Mouse (Mus musculus) midbrain, embryonic 14.5 days (tissue): ENCODE data around the gene Cyp1a2. TPM values are rescaled to one million over a fixed set of nuclear protein-coding genes. Genes with fewer than 3 reads are reported as not detected.

Experiments used
- ATAC-seq: fragments of 200-750 bp; cut with Nextera tagmentation; 2 replicates; pipeline ENCODE4 v1.8.0; 2017; ENCODE audit warnings: moderate number of reproducible peaks, moderate library complexity; ENCODE audit not compliant: low FRiP score, low TSS enrichment
- DNase-seq: peaks from one replicate; pipeline ENCODE4 v3.0.0-alpha.2; 2015
- H3K27ac ChIP-seq: fragments of 300-500 bp; sonication (generic); replicated peaks from 2 replicates; pipeline ENCODE4 v1.5.1; 2014; ENCODE audit warnings: mild to moderate bottlenecking, low read depth, low read length, moderate library complexity
- H3K27me3 ChIP-seq: fragments of 300-500 bp; sonication (generic); 2 replicates; pipeline ENCODE4 v1.6.1; 2014; ENCODE audit warnings: low read length, control low read depth, mixed read lengths; ENCODE audit not compliant: control insufficient read depth, insufficient read depth
- H3K36me3 ChIP-seq: fragments of 300-500 bp; sonication (generic); 2 replicates; pipeline ENCODE4 v1.6.1; 2014; ENCODE audit warnings: low read length, control low read depth; ENCODE audit not compliant: control insufficient read depth, insufficient read depth
- H3K4me1 ChIP-seq: fragments of 300-500 bp; sonication (generic); 2 replicates; pipeline ENCODE4 v1.6.1; 2014; ENCODE audit warnings: mild to moderate bottlenecking, antibody characterized with exemption, low read length, control low read depth; ENCODE audit not compliant: control insufficient read depth, insufficient read depth
- H3K4me2 ChIP-seq: fragments of 300-500 bp; sonication (generic); 2 replicates; pipeline ENCODE4 v1.6.1; 2014; ENCODE audit warnings: mild to moderate bottlenecking, low read length, moderate library complexity
- H3K4me3 ChIP-seq: fragments of 300-500 bp; sonication (generic); replicated peaks from 2 replicates; pipeline ENCODE4 v1.5.1; 2014; ENCODE audit warnings: low read depth, low read length
- H3K9ac ChIP-seq: fragments of 300-500 bp; sonication (generic); replicated peaks from 2 replicates; pipeline ENCODE4 v1.6.1; 2014; ENCODE audit warnings: mild to moderate bottlenecking, low read length, moderate library complexity
- H3K9me3 ChIP-seq: fragments of 300-500 bp; sonication (generic); 2 replicates; pipeline ENCODE4 v1.6.1; 2016; ENCODE audit warnings: low read length, control low read depth, mixed read lengths; ENCODE audit not compliant: control insufficient read depth
- WGBS: fragments of 180-500 bp; shearing (Covaris S2); extraction: QIAGEN DNeasy Blood & Tissue Kit; methylation state at CpG from one replicate; pipeline ENCODE4 v1.1.7; 2014; 5-methylcytosine and 5-hydroxymethylcytosine counted together
- polyA plus RNA-seq: library from polyadenylated mRNA; unstranded; fragments of >200 nt; fragmentation: Nextera tagmentation; extraction: Ambion mirVana; gene quantifications from 2 replicates; pipeline ENCODE4 v1.2.1, GENCODE M21; 2014

Gene Cyp1a2
- polyA plus RNA-seq, 1 experiment from 2014 or later: not detected

DNA sequence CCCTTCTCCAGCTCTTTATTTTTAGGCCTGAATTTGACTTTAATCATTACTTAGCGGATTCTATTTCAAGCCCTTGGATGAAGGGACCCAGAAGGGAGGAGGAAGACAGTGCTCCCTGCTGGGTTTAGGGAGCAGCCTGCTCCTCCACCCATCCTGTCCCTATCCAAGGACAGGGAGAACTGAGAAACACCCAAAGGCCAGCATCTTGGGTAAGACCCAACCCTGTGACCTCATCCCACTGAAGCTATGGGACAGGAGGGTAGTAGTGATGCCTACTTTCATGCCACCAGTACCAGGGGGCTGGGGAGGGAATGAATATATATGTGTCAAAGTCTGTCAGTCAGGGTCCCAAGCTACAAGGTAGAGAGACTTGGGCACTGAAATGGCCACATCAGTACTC lies 42.5 kb downstream of the Cyp1a2 start:
- Histone ChIP-seq H3K27ac (0 out of 2 replicates have a peak overlapping the region, but pooled peaks have one; percentile 32), H3K36me3 (peaks cover 11% of the 10 kb centered on the region; the same call in 1 of the 2 replicates), H3K4me1 (peaks cover 69% of the 10 kb centered on the region), H3K27me3 (no peaks in the 10 kb centered on the region), H3K9me3 (no peaks in the 10 kb centered on the region), H3K9ac (peak overlapping the region; percentile 36; the same call in 1 of the 2 replicates), H3K4me3 (no peak overlapping the region), H3K4me2 (no peak overlapping the region; the same call in 1 of the 2 replicates)
- ATAC-seq (no peak), DNase-seq (no peak)
- WGBS: 80% methylated on average over 1 of the region's 1 CpGs

DNA sequence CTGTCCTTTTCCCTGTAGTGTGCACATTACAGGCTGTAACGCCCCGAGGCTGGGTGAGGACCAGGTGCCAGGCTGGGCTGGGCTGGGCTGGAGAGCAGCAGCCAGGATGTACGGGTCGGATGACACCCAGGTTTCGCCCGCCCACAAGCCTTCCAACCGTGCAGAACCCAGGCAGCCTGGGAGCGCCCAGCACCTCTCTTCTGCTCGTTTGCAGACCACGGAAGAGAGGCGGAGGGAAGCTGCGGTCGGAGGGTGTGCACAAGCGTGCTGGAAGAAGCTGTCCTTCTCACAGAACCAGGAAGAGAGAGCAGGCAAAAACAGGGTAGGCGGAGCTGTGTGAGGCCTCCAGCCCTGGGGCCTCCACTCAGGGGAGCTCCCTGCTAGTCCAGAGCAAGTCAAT lies 43.1 kb downstream of the Cyp1a2 start:
- WGBS: 31% methylated on average over 15 of the region's 15 CpGs
- no peaks in the 10 kb centered on the region for H3K9me3 ChIP-seq
- H3K9ac ChIP-seq: peak overlapping the region; percentile 36
- H3K4me3 ChIP-seq: no peak overlapping the region
- H3K4me1 ChIP-seq: peaks cover 69% of the 10 kb centered on the region
- peak overlapping the region; percentile 36 for H3K4me2 ChIP-seq
- no peak for DNase-seq
- peak overlapping the region; percentile 49; the same call in 1 of the 2 replicates for H3K27ac ChIP-seq
- H3K36me3 ChIP-seq: peaks cover 11% of the 10 kb centered on the region; the same call in 1 of the 2 replicates
- no peaks in the 10 kb centered on the region for H3K27me3 ChIP-seq
- ATAC-seq: no peak

DNA sequence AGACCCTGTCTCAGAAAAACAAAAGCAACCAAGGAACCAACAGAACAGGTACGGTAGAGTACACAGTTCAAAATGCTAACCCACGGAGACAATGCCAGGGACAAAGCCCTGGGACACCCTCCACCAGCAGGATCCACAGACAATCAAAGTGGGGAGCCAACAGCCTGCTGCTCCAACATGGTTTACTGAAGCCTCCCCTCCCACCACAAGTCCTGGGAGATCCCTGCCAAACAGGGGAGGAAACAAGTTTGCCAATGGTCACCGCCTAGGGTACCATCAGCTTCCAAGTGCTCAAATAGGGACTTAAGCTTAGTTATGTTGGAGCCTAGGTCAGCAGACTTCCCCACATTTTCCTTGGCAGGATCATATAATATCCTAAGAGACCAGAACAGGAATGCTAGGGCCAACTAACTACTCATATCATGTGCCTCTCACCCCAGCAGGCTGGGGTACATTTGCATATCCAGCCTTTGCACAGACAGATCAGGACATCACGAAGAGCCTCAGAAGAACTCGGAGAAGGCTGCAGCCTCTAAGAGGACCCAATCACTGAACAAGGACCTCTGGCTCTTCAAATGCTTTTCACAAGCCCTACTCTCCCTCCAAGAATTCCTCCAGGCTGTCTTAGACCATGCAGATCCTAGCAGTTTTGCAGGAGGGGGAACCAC lies 43.7 kb downstream of the Cyp1a2 start:
- Histone ChIP-seq H3K36me3 (peaks cover 11% of the 10 kb centered on the region; the same call in 1 of the 2 replicates), H3K4me3 (no peak overlapping the region), H3K9ac (peak overlapping the region; percentile 36; the same call in 1 of the 2 replicates), H3K9me3 (no peaks in the 10 kb centered on the region), H3K27ac (peak overlapping the region; percentile 49; the same call in 1 of the 2 replicates), H3K27me3 (no peaks in the 10 kb centered on the region), H3K4me2 (peak overlapping the region; percentile 36), H3K4me1 (peaks cover 69% of the 10 kb centered on the region)
- no peak for ATAC-seq
- WGBS: 69% methylated on average over 5 of the region's 5 CpGs
- no peak for DNase-seq

DNA sequence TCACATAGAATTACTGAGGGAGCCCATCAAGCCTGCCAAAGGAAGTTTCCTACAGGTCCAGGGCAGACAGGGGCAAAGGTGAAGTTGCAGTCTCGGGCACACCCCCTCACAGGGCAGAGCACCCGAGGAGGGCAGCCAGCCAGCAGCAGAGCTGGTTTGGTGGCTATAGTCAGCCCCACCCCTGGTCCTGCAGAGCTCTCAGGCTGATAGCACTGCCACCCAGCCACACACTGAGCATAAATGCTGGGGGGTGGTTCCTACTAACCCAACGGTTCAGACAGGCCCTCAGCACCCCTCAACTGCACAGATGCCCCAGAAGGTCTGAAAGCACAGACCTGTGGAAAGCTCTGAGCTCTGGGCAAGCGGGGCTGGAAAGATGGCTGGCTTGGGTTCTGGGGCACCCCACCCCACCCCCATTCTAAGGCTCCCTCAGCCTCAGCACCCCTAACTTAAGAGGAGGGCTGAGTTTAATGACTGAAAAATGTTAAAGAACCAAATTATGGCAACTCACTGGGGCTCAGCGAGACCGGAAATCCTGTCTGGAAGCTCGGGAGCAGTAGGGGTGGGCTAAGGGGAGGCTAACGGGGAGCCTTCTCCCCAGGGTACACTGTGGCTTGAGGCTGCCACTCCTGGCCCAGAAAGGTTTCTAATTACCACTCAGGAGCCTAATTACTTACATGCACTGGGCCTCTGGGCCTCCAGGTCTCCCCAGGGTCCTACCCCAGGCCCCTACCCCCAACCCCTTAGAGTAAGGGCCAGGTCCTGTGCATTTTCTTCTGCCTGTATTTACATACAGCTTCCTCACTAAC lies 44.6 kb downstream of the Cyp1a2 start:
- DNase-seq (no peak), ATAC-seq (no peak)
- WGBS: 51% methylated on average over 8 of the region's 8 CpGs
- peaks cover 64% of the 10 kb centered on the region for H3K4me1 ChIP-seq
- H3K9ac ChIP-seq: peak overlapping the region; percentile 36; the same call in 1 of the 2 replicates
- no peak overlapping the region for H3K4me3 ChIP-seq
- H3K9me3 ChIP-seq: no peaks in the 10 kb centered on the region
- peak overlapping the region; percentile 37; the same call in 1 of the 2 replicates for H3K27ac ChIP-seq
- H3K36me3 ChIP-seq: peaks cover 11% of the 10 kb centered on the region
- no peaks in the 10 kb centered on the region for H3K27me3 ChIP-seq
- H3K4me2 ChIP-seq: peak overlapping the region; percentile 33

DNA sequence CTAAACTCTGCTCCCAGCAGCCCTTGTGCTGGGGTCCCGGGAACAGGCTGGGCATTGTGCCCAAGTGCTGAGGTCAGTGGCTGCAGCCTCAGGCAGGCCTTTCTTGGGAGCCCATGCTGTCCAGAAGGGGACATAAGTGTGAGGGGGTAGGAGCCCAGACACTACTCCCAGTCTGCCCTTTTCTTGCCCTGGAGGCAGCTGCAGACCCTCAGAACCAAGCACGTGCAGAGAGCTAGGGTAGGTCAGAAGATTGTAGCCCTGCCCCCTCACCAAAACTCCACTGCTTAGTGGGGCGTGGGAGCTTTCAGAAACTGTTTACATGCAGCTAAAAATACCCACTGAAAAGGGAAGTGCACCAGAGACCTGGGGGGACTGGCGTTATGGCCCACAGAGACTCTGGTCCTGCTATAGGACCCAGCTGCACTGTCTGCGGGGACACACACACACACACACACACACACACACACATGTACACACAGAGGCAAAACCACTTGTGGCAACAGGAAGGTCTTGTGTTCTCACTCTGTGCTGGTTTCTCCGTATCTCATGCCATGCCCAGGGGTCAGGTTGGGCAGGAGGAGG lies 45.7 kb downstream of the Cyp1a2 start:
- Histone ChIP-seq H3K36me3 (peaks cover 18% of the 10 kb centered on the region), H3K9me3 (no peaks in the 10 kb centered on the region), H3K4me1 (peaks cover 53% of the 10 kb centered on the region), H3K27me3 (no peaks in the 10 kb centered on the region), H3K9ac (no peak overlapping the region), H3K4me3 (no peak overlapping the region), H3K27ac (no peak overlapping the region), H3K4me2 (no peak overlapping the region)
- DNase-seq (no peak), ATAC-seq (no peak)
- 58% methylated on average over 6 of the region's 6 CpGs for WGBS

DNA sequence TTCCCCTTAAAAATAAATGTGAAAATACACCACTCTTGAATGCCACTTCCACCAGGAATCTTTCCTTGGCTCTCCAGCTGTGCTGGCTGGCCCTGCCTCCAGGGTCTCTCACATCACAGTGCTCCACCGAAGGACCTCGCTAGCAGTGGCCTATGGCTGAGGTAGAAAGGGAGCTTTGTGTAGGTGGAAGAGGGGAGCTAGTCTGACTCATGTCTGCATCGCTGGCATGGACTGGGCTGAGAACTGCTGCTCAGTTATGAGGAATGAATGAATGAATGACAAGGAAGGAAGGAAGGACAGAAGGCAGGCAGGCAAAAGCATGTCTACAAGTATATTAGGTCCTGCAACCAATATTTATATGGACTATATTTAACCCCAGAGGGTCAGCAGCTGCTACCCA lies 46.2 kb downstream of the Cyp1a2 start:
- 79% methylated on average over 3 of the region's 3 CpGs for WGBS
- no peak for ATAC-seq
- H3K36me3 ChIP-seq: peaks cover 20% of the 10 kb centered on the region
- DNase-seq: no peak
- H3K9me3 ChIP-seq: no peaks in the 10 kb centered on the region
- H3K4me3 ChIP-seq: no peak overlapping the region
- H3K4me2 ChIP-seq: no peak overlapping the region
- no peak overlapping the region for H3K27ac ChIP-seq
- H3K4me1 ChIP-seq: peaks cover 48% of the 10 kb centered on the region
- H3K9ac ChIP-seq: no peak overlapping the region
- H3K27me3 ChIP-seq: no peaks in the 10 kb centered on the region

DNA sequence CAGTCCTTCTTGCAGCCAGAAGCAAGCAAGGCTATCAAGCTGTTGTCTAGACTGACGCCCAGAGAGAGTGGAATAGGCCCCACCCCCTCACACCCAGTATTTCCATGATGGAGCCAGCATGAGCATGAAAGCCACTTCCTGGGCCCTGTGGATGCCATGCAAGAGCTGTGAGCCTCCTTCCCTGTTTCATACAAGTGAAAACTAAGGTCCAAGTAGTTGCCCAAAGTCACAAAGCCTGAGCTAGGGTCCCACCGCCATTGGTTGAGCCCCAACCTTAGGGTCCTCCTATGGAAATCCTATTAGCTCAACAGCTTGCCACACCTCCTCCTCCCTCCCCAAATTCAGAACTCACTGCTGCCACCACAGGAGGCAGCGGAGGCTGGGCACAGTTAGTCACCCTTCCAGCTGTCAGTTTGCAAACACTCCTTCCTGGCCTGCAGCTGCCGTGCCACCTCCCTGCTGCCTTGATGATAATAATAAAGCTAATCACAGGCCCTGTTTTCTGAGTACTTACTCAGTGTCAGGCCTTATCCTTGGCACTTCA lies 50.0 kb downstream of the Cyp1a2 start:
- H3K4me3 ChIP-seq: no peak overlapping the region
- ATAC-seq: no peak
- no peaks in the 10 kb centered on the region for H3K27me3 ChIP-seq
- 46% methylated on average over 4 of the region's 4 CpGs for WGBS
- peaks cover 51% of the 10 kb centered on the region for H3K36me3 ChIP-seq
- no peaks in the 10 kb centered on the region for H3K9me3 ChIP-seq
- H3K27ac ChIP-seq: no peak overlapping the region
- H3K4me1 ChIP-seq: peaks cover 14% of the 10 kb centered on the region
- no peak for DNase-seq
- no peak overlapping the region for H3K9ac ChIP-seq
- no peak overlapping the region for H3K4me2 ChIP-seq

DNA sequence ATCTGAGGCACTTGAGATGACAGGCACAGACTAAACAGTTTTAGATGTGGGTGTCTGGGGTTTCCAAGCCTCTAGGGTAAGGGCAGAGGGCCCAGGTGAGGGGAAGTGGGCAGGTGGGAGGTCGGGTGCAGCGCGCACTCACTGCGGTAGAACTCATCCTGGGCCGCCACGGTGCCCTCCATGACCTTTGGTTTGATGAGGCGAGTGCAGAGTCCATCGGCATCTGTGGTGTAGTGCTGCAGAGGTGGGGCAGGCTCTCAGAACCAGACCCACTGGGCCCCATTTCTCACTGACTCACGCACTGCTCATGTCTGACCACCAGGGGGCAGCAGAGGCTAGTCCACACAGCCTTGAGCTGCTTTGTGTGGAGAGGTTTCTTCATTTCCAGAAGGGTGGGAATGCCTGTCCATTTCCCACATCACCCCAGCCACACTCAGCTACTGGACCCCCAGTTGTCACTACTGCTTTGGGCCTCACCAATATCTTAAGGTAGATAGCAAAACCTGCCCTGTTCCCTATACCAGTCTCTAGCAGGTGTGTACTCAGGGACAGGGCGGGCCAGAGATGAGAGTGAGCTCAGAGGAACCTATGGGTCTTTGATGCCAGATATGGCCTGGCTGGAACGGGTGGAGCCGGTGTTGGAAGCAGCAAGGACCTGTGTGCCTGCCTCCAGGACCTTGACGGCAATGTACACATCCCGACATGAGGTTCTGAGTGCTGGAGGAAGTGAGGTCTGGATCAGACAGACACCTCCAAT lies 54.2 kb downstream of the Cyp1a2 start:
- peak overlapping the region; percentile 37; the same call in 1 of the 2 replicates for H3K27ac ChIP-seq
- peak; percentile 86 for DNase-seq
- no peaks in the 10 kb centered on the region for H3K27me3 ChIP-seq
- H3K9me3 ChIP-seq: no peaks in the 10 kb centered on the region
- peaks cover 86% of the 10 kb centered on the region for H3K36me3 ChIP-seq
- peak; percentile 53; the same call in 1 of the 2 replicates for ATAC-seq
- 72% methylated on average over 14 of the region's 14 CpGs for WGBS
- no peak overlapping the region for H3K4me3 ChIP-seq
- H3K4me2 ChIP-seq: no peak overlapping the region
- no peak overlapping the region for H3K9ac ChIP-seq
- H3K4me1 ChIP-seq: no peaks in the 10 kb centered on the region
